Mouse (Mus musculus): ENCODE data around the gene Tex33. TPM values are rescaled to one million over a fixed set of nuclear protein-coding genes. Genes with fewer than 3 reads are reported as not detected.
A peak's percentile ranks its signal among the peaks of the same experiment; 100 is the strongest.

Gene Tex33
- total RNA-seq, 4 experiments from 2014 or later, result not detected

DNA sequence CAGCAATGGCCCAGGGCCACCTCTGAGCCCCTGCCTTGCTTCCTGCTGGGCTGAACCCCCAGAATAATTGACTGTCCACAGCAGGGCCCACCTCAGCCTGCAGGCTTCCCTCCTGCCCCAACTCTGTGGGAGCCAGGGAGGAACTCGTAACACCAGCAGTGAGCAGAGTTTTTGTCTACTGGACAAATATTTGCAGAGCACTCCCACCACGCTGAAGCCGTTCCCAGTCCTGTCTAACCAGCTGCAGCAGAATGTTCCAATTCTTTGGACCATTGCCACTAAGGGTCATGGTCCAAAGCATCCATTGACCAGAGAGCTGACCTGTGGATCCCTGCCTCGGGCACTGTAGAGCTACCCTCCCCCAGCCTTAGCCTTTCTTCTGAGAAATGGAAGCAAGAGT, 21.2 kb upstream of the Tex33 start:
- DNase-seq (ENCODE audit: low spot score), result no peak

GRCm38 (mm10) chr15:78414157-78414556, 18.4 kb upstream of the Tex33 start:
- DNase-seq (ENCODE audit: low spot score), result no peak

- no peak for DNase-seq (ENCODE audit: low spot score)
Observed at GRCm38 (mm10) chr15:78413719-78414117, 18.0 kb upstream of the Tex33 start.

DNA sequence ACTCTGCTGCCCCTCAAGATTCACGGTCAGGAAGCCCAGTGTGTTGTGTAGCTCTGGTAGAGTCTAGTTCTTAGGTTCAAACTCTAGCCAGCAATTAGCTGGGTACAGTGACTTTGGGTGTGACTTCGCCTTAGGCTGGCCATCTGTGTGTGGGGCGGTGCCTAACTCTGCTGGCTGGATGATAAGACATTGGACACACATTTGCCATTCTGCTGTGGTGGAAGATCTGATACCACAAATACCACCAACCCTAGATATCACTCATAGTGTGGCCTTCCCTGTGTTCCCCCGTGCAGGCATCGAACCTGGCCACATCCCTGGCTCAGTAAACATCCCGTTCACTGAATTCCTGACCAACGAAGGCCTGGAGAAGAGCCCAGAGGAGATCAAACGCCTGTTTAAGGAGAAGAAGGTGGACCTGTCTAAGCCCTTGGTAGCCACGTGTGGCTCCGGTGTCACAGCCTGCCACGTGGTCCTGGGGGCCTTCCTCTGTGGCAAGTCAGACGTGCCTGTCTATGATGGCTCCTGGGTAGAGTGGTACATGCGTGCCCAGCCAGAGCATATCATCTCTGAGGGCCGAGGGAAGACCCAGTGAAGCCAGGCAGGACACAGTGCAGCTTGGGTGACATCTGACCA, 17.5 kb upstream of the Tex33 start:
- DNase-seq (ENCODE audit: low spot score), result no peak

GRCm38 (mm10) chr15:78409570-78410052, 13.9 kb upstream of the Tex33 start:
- no peak for DNase-seq (ENCODE audit: low spot score)

DNA sequence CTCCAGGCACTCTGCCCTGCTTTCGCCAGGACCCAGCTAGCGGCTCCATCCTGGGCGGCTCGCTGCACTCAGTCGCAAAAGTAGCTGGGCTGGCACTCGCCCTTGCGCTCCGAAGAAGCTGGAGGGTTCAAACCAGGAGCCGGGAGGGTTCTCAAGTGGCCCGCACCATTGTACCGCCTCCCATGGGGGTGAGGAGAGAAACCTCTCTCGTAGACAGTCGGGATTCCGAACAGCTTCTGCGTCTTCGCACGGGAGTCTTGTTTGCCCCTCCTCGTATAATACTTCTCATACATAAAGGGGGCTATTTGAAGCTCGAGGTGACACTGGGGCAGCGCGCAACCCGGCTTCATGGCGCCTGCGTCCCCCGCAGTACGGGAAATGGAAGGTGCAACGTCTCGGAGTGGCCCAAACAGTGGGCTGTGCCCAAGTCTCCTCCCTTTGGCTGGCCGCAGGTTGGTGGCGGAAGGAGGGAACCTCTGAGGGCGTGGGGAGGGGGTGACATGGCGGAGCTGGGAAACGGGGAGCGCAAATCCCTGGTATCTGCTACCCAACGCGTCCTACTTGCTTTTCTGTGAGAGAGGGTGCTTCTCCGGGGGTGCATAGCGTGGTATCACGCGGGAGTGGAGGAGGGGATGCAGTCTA, 10.7 kb upstream of the Tex33 start, which contains the start of gene Mpst:
TSS of gene Mpst (plus strand) at position 124 of the 642 bp plus-strand sequence.
- DNase-seq (ENCODE audit: low spot score), result peak; percentile 92

DNA sequence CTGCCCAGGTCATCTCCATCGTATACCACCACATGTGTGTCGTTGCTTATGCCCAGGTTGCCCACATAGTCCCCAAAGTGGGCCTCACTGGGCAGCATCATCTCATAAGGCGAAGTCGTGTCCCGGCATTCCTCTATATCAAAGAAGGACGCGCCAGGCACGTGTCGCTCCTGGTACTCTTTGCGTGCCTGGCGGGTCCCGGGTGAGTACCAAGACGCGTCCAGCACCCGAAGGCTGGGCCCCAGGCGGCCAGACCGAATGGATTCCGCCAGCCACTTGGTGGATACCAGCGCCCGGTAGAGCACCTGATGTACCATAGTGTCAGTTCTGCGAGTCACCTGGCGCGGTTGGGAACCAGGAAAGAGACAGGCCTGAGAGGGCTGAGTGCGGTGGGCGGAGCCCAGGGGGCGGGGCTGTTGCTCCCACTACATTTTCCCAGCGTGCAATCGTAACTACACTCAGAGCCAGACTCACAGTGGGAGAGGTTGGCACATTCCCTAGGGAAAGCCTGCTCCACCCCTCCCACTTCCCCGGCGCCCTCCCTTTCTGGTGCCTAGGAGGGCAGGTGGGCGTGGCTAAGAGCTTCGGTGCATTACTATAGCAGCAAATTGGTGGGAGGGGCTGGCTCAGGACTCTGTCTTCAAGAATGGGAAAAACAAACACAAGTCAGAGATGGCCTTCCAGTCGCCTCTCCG, 10.0 kb upstream of the Tex33 start, which contains the start of gene Tst:
TSS of gene Tst (minus strand) at position 391 of the 695 bp plus-strand sequence.
- peak; percentile 83 for DNase-seq (ENCODE audit: low spot score)

- no peak for DNase-seq (ENCODE audit: low spot score)
Observed at GRCm38 (mm10) chr15:78405098-78405497, 9.4 kb upstream of the Tex33 start.

GRCm38 (mm10) chr15:78403896-78404295, 8.2 kb upstream of the Tex33 start:
- no peak for DNase-seq (ENCODE audit: low spot score)

GRCm38 (mm10) chr15:78403301-78403741, 7.6 kb upstream of the Tex33 start:
- no peak for DNase-seq (ENCODE audit: low spot score)

DNA sequence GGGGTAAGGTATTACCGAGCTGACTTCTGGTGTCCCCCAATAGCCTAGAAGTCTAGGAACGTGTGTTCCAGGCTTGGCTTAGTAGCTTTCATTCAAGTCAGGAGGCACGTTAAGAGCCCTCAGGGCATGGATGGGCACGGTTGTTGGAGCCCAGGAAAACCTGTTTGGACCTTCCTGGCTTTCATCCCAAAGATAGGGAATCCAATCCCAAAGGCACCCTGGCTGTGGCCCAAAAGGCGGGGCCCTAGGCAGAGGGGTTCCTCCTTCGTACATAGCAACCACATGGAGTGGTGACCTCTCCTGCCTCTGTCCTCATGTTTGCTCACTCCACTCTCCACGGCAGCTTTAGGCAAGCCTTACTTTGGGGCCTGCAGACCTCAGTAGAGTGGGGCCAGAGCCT, 6.7 kb upstream of the Tex33 start:
- DNase-seq (ENCODE audit: low spot score), result no peak

DNA sequence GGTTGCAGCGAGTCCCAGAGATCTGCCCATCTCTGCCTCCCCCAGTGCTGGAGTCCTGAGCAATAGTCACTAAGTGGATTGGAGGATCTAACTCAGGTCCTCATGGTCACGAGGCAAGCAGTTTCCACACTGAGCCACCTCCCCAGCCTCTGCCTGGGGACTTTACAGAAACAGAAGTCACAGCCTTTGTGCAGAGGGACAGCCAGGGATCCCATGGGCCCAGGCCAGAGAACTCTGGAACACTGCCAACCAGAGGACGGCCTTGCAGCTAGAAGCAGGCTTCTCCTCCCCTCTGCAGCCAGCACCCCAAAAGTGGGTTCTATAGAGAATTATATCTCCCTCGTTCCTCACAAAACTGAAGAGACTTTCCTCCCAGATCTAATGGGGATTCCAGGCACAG, 6.2 kb upstream of the Tex33 start:
- DNase-seq (ENCODE audit: low spot score), result peak; percentile 80

- DNase-seq (ENCODE audit: low spot score), result peak; percentile 18
Observed at GRCm38 (mm10) chr15:78401345-78401744, 5.6 kb upstream of the Tex33 start.

- no peak for DNase-seq (ENCODE audit: low spot score)
Observed at GRCm38 (mm10) chr15:78390855-78391254, 4.9 kb downstream of the Tex33 start.

GRCm38 (mm10) chr15:78385564-78385963, 10.1 kb downstream of the Tex33 start:
- DNase-seq (ENCODE audit: low spot score), result no peak

DNA sequence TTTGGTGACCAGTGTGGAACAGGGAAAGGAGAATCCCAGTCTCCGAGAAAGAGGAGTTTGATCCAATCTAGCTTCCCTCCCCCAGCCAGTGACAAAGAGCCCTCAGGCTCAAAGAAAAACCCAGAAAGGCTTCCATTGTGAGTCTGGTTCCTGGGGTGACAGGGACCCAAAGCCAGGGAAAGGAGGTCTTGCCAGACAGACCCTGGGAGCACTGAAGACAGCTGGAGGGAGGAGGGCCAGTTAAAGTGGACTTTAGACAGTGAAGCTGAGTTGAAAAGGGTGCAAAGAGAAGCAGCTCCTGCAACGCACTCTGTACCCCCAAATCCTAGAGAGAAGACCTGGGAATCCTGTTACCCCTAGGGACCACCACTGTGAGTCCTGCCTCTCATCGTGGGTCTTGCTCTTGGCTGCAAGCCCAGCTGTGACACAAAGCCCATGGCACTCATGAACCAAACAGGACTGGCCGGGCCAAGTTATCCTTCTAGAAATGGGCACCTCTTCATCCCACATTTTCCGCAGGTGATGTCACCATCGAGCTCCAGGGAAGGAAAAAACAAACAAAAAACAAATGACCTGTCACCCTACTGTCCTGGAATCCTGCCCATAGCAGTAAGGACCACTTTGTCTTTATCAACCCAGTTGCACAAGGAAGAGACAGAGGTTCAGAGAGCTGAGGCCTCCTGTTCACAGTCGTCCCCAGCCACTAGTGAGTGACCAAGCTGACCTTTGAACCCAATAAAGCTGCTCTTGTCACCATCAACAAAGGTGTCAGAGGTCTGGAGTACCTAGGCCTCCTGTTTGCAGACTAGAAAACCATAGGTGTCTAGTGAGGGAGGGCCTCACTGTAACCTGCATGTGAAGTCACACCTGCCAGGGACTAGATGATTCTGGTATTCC, 11.2 kb downstream of the Tex33 start:
- DNase-seq (ENCODE audit: low spot score), result no peak

GRCm38 (mm10) chr15:78383450-78384219, 12.1 kb downstream of the Tex33 start:
- DNase-seq (ENCODE audit: low spot score), result peak; percentile 33

GRCm38 (mm10) chr15:78382115-78382514, 13.6 kb downstream of the Tex33 start:
- DNase-seq (ENCODE audit: low spot score), result no peak

- no peak for DNase-seq (ENCODE audit: low spot score)
Observed at GRCm38 (mm10) chr15:78380741-78381140, 15.0 kb downstream of the Tex33 start.

- no peak for DNase-seq (ENCODE audit: low spot score)
Observed at GRCm38 (mm10) chr15:78380208-78380607, 15.5 kb downstream of the Tex33 start.

GRCm38 (mm10) chr15:78378556-78378955, 17.2 kb downstream of the Tex33 start:
- no peak for DNase-seq (ENCODE audit: low spot score)

Data from heart, adult 8-10 months (tissue).